Mouse (Mus musculus) adrenal gland, adult (tissue): ENCODE measurements around the gene Serpinb11.

Source experiments
- DNase-seq, 2 experiments: peaks; one replicate each; pipeline ENCODE4 v3.0.0; 2022 to 2023; ENCODE audit warnings: low spot score in 1 of 2; ENCODE audit not compliant: inconsistent age in 2 of 2

Gene Serpinb11

DNA sequence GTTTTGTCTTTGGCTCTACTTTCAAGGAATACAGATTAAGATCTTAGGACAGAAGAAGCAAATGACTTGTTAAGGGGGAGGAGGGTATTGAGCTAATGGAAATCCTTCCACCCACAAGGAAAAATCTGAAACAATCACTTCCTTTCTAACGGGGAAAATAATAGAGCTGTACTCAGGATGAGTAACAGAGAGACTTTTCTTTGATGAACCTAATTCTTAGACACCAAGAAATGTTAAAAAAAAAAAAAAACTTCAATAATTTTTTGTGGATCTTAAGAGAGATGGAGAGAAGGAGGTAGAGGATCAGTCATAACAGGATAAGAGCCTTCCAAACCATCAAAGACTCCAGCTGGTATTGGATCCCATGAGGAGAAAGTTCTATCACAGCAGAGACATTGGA, at the start of gene Serpinb11:
Serpinb11 (plus strand) TSS at position 301 of the 400 bp plus-strand sequence.
- DNase-seq = no peak

DNA sequence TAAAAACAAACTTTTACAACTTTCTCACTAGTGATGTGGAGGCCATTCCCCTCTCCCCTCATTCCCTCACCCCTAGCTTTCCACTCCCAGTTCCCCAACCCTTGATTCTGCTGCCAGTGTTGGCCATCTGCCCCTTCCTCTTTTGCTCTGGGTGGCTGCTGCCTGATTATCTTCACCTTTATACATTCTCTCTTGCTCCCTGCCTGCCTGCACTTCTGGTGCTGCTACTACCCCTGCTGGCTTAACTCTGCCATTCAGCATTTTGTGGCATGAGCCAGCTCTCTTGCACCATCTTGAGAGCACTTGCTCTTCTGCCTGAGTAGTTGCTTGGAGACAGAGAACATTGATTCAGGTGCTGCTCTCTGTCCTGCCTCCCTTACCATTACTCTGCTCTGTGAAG, 15.0 kb upstream of the Serpinb11 start:
- DNase-seq = no peak

DNA sequence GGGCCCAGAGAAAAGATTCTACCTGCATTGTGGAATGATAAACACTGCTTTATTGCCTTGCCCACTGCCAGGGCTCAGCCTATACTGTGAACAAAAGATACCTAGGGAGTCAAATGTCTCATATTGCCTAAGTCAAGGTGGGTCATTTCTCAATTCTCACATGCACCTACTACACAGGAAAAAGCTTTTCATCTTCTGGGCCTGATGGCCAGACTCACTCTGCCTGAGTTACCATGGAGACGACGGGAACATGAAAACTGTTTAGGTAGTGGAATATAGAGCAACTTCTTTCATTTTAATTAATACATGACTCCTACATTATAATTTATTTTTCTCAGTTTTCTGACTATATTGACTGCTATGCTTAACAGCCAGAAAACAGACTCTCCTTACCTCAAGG, 14.2 kb upstream of the Serpinb11 start:
- no peak for DNase-seq

DNA sequence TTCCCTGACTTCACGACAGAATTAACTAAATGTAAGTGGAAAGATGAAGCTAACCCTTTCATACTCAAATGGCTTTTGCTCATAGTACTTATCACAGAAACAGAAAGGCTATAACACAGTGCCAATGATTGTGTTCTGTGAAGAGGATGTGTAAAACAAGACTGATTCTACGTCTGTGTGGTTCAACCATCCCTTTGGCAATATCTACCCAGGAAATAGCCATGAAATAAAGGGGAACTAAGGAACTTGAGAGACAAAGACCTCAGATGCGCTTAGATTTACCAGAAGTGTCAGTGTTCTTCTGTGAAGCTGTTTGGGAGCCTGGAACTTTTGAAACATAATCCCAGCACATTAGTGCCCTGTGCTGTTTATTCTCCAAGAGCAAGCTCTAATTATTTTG, 10.6 kb upstream of the Serpinb11 start:
- DNase-seq = no peak

GRCm38 (mm10) chr1:107351115-107351514, 9.9 kb upstream of the Serpinb11 start:
- no peak for DNase-seq

- peak in 1 of 2 experiments; percentile 27 for DNase-seq
Measured at GRCm38 (mm10) chr1:107353046-107353445, 8.0 kb upstream of the Serpinb11 start.

GRCm38 (mm10) chr1:107365973-107366372, 5.0 kb downstream of the Serpinb11 start:
- DNase-seq = no peak

- no peak for DNase-seq
Measured at GRCm38 (mm10) chr1:107368944-107369343, 7.9 kb downstream of the Serpinb11 start.

GRCm38 (mm10) chr1:107376952-107377351, 16.0 kb downstream of the Serpinb11 start:
- DNase-seq = no peak

DNA sequence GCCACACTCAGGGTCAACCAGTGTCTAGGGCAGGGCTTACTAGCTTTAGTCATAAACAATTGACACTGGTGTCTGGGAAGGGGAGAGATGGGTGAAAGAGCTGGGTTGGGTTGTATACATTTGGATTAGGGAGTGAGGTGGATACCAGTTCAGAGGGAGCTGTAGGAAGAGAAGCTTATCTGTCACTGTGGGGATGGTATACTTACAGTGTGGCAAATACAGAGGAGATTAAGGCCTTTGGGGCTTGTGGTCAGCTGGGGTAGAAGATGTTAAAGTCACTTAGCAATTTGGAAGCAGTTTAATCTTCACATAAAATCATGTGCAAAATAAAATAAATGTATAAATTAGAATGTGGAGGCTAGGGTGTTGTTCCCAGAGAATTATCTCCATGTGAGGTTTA, 17.4 kb downstream of the Serpinb11 start:
- DNase-seq = no peak

GRCm38 (mm10) chr1:107381491-107381890, 20.5 kb downstream of the Serpinb11 start:
- no peak for DNase-seq

DNA sequence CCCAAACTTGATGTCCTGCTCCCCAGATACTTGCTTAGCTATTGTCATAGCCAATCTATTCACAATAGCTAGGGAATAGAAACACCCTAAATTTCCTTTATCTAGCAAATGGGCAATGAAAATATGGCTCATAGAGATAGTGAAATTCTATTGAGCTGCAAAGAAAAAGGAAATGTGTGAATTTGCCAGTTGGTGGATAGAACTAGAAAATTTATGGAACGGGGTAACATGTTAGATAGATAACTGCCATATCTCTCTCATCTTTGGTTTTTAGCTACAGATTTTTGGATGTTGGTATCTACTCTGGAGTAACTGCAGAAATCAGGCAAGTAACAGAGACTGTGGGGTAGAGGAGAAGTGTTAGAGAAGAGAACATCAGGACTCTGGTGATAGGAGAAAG, 21.4 kb downstream of the Serpinb11 start:
- no peak for DNase-seq

- DNase-seq = no peak
Measured at GRCm38 (mm10) chr1:107384532-107384931, 23.5 kb downstream of the Serpinb11 start.

DNA sequence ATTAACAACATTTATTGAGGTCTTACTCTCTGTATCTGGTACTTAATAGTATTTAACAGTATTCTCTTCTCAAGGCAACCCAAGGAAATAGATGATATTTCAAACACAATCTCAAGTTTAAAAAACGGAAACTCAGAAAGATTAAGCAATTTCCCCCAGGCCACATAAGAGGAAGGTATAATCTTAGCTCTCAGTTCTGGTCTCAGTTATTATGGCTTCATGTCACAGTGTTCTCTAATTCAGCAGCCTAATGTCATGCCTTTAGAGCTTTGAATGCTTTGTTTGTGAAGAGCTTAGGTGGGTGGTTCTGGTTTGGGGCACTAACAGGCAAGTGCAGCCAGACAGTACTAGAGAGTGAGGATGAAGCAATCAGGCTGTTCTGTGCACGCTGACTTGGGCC, 28.8 kb downstream of the Serpinb11 start:
- no peak for DNase-seq

DNA sequence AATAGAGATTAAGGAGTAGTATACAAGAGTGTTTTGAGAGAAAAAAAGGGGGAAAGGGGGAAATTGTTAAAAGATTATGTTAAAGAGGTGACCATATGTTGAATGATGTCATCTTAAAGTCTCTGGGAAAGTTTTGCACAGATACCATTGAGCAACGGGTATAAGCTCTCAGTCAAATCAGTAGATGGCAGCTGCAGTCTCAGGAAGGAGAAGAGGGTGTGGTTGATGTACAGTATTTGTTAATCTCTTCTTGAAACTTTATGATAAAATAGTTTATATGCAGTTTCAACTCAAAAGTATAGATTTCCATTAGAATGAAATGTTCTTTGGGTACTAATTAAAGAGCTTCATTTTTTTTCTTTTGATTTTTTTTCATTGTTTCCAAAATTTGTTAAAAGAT, 36.5 kb downstream of the Serpinb11 start:
- no peak for DNase-seq

DNA sequence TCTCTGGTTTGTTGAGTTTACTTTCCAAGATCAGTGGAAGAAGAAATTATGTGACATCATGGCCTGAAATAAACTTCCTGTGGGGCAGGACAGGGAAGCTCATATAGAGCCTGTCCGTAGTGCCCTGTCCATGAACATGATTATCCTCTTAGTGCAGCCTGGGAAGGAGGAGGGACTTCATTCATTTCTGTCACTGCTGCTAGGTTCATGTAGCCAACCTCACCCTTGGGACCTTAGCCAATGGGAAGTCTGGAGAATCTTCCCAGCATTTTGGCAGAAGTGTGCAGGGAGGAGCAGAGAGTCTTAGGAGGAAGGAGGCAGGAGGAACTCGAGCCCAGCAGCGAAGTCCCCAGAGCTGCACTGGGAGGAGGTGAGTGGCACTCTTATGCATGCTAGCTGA, 38.4 kb downstream of the Serpinb11 start, which contains the start of gene Serpinb7:
Serpinb7 (plus strand) TSS at position 301 of the 400 bp plus-strand sequence.
- DNase-seq = no peak

DNA sequence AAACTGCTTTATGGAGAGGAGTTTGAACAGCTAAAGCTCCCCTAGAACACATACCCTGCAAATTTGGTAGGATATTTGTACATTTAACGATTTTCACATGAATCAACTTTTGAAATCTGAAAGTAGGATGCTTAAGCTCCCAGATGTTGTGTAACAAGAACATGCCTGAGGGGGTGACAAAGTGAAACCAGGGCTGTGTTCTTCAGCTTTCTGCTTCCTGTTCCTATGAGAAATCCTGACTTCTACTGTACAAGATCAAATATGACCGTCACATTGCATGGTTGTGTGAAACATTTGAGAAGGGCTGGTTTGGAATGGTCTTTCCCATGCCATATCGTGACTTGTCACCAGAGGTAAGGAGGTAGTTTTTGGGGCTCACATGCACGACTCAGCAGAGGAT, 41.1 kb downstream of the Serpinb11 start:
- DNase-seq = no peak

GRCm38 (mm10) chr1:107414650-107415049, 53.7 kb downstream of the Serpinb11 start:
- DNase-seq = no peak

- no peak for DNase-seq
Measured at GRCm38 (mm10) chr1:107422487-107422886, 61.5 kb downstream of the Serpinb11 start.
